Mouse (Mus musculus) hindbrain, embryonic 13.5 days (tissue): ENCODE results near the gene Eif3k. TPM values are rescaled to one million over a fixed set of nuclear protein-coding genes. Genes with fewer than 3 reads are reported as not detected.

Experiments used
- ATAC-seq: fragments of 200-750 bp; cut with Nextera tagmentation; 2 replicates; pipeline ENCODE4 v1.8.0; 2017; ENCODE audit warnings: moderate TSS enrichment; ENCODE audit not compliant: low FRiP score
- H3K27ac ChIP-seq: fragments of 300-500 bp; sonication (generic); 2 replicates; pipeline ENCODE4 v1.5.1; 2015; ENCODE audit warnings: inconsistent platforms, mild to moderate bottlenecking, moderate library complexity
- H3K27me3 ChIP-seq: fragments of 300-500 bp; sonication (generic); 2 replicates; pipeline ENCODE4 v1.6.1; 2015; ENCODE audit warnings: mild to moderate bottlenecking, inconsistent platforms
- H3K36me3 ChIP-seq: fragments of 300-500 bp; sonication (generic); 2 replicates; pipeline ENCODE4 v1.6.1; 2015; ENCODE audit warnings: mild to moderate bottlenecking, inconsistent platforms
- H3K4me1 ChIP-seq: fragments of 300-500 bp; sonication (generic); replicated peaks from 2 replicates; pipeline ENCODE4 v1.6.1; 2015; ENCODE audit warnings: inconsistent platforms
- H3K4me2 ChIP-seq: fragments of 300-500 bp; sonication (generic); 2 replicates; pipeline ENCODE4 v1.6.1; 2015; ENCODE audit warnings: inconsistent platforms, mild to moderate bottlenecking, moderate library complexity
- H3K4me3 ChIP-seq: fragments of 300-500 bp; sonication (generic); 2 replicates; pipeline ENCODE4 v1.5.1; 2015; ENCODE audit warnings: mild to moderate bottlenecking, inconsistent platforms
- H3K9ac ChIP-seq: fragments of 300-500 bp; sonication (generic); 2 replicates; pipeline ENCODE4 v1.6.1; 2015; ENCODE audit warnings: mild to moderate bottlenecking, inconsistent platforms
- H3K9me3 ChIP-seq: fragments of 300-500 bp; sonication (generic); 2 replicates; pipeline ENCODE4 v1.6.1; 2016; ENCODE audit warnings: inconsistent platforms
- WGBS: fragments of 180-500 bp; shearing (Covaris S2); methylation state at CpG from one replicate; pipeline ENCODE4 v1.1.7; 2015; 5-methylcytosine and 5-hydroxymethylcytosine counted together
- polyA plus RNA-seq: library from polyadenylated mRNA; unstranded; fragments of >200 nt; fragmentation: Nextera tagmentation; extraction: Ambion mirVana; gene quantifications from 2 replicates; pipeline ENCODE4 v1.2.1, GENCODE M21; 2015

Gene Eif3k
- polyA plus RNA-seq, 1 experiment from 2014 or later, result 315 TPM

- Histone ChIP-seq H3K4me3 (no peak overlapping the region), H3K9me3 (no peaks in the 10 kb centered on the region), H3K4me2 (no peak overlapping the region), H3K9ac (no peak overlapping the region), H3K36me3 (no peaks in the 10 kb centered on the region), H3K4me1 (peaks cover 59% of the 10 kb centered on the region), H3K27me3 (no peaks in the 10 kb centered on the region), H3K27ac (peak overlapping the region; percentile 30; the same call in 1 of the 2 replicates)
- no peak for ATAC-seq
- 85% methylated on average over 4 of the region's 4 CpGs for WGBS
Observed at GRCm38 (mm10) chr7:28941129-28941528, 40.5 kb downstream of the Eif3k start.

- no peak overlapping the region for H3K4me2 ChIP-seq
- no peak overlapping the region for H3K4me3 ChIP-seq
- peaks cover 51% of the 10 kb centered on the region for H3K4me1 ChIP-seq
- H3K36me3 ChIP-seq, result no peaks in the 10 kb centered on the region
- no peaks in the 10 kb centered on the region for H3K27me3 ChIP-seq
- no peak overlapping the region for H3K27ac ChIP-seq
- no peaks in the 10 kb centered on the region for H3K9me3 ChIP-seq
- 89% methylated on average over 7 of the region's 7 CpGs for WGBS
- ATAC-seq, result no peak
- H3K9ac ChIP-seq, result no peak overlapping the region
Observed at GRCm38 (mm10) chr7:28939418-28940183, 42.1 kb downstream of the Eif3k start.

- Histone ChIP-seq H3K27ac (peak overlapping the region; percentile 45), H3K9ac (no peak overlapping the region), H3K36me3 (no peaks in the 10 kb centered on the region), H3K4me1 (peaks cover 55% of the 10 kb centered on the region), H3K4me2 (no peak overlapping the region), H3K4me3 (no peak overlapping the region), H3K27me3 (no peaks in the 10 kb centered on the region), H3K9me3 (no peaks in the 10 kb centered on the region)
- 68% methylated on average over 4 of the region's 4 CpGs for WGBS
- no peak for ATAC-seq
Observed at GRCm38 (mm10) chr7:28938654-28939053, 43.0 kb downstream of the Eif3k start.

GRCm38 (mm10) chr7:28936787-28937186 lies 44.9 kb downstream of the Eif3k start:
- Histone ChIP-seq H3K27me3 (no peaks in the 10 kb centered on the region), H3K4me2 (no peak overlapping the region), H3K9me3 (no peaks in the 10 kb centered on the region), H3K27ac (peak overlapping the region; percentile 53; the same call in 1 of the 2 replicates), H3K36me3 (no peaks in the 10 kb centered on the region), H3K4me3 (no peak overlapping the region), H3K4me1 (peaks cover 57% of the 10 kb centered on the region), H3K9ac (no peak overlapping the region)
- WGBS, result 57% methylated on average over 4 of the region's 4 CpGs
- no peak for ATAC-seq

GRCm38 (mm10) chr7:28933825-28934224 lies 47.8 kb downstream of the Eif3k start:
- Histone ChIP-seq H3K4me1 (peaks cover 56% of the 10 kb centered on the region), H3K4me3 (no peak overlapping the region), H3K4me2 (no peak overlapping the region), H3K9ac (no peak overlapping the region), H3K9me3 (no peaks in the 10 kb centered on the region), H3K27me3 (no peaks in the 10 kb centered on the region), H3K36me3 (no peaks in the 10 kb centered on the region), H3K27ac (no peak overlapping the region; the same call in 1 of the 2 replicates)
- ATAC-seq, result no peak
- 90% methylated on average over 2 of the region's 2 CpGs for WGBS

GRCm38 (mm10) chr7:28932421-28933041 lies 49.1 kb downstream of the Eif3k start:
- Histone ChIP-seq H3K9ac (no peak overlapping the region), H3K4me1 (peaks cover 50% of the 10 kb centered on the region), H3K36me3 (no peaks in the 10 kb centered on the region), H3K27me3 (no peaks in the 10 kb centered on the region), H3K9me3 (no peaks in the 10 kb centered on the region), H3K4me2 (no peak overlapping the region), H3K4me3 (no peak overlapping the region), H3K27ac (no peak overlapping the region)
- ATAC-seq, result no peak
- 83% methylated on average over 6 of the region's 6 CpGs for WGBS

GRCm38 (mm10) chr7:28931695-28932039 lies 50.0 kb downstream of the Eif3k start:
- ATAC-seq, result no peak
- WGBS, result 90% methylated on average over 4 of the region's 4 CpGs
- H3K27me3 ChIP-seq, result no peaks in the 10 kb centered on the region
- no peak overlapping the region for H3K9ac ChIP-seq
- H3K4me2 ChIP-seq, result no peak overlapping the region
- H3K4me1 ChIP-seq, result peaks cover 41% of the 10 kb centered on the region
- H3K36me3 ChIP-seq, result no peaks in the 10 kb centered on the region
- H3K4me3 ChIP-seq, result no peak overlapping the region
- H3K27ac ChIP-seq, result no peak overlapping the region
- H3K9me3 ChIP-seq, result no peaks in the 10 kb centered on the region

- Histone ChIP-seq H3K4me2 (no peak overlapping the region), H3K4me3 (no peak overlapping the region), H3K9me3 (no peaks in the 10 kb centered on the region), H3K27ac (no peak overlapping the region; the same call in 1 of the 2 replicates), H3K4me1 (peaks cover 38% of the 10 kb centered on the region), H3K9ac (no peak overlapping the region), H3K36me3 (no peaks in the 10 kb centered on the region), H3K27me3 (no peaks in the 10 kb centered on the region)
- ATAC-seq, result no peak
- 96% methylated on average over 7 of the region's 7 CpGs for WGBS
Observed at GRCm38 (mm10) chr7:28931032-28931694, 50.5 kb downstream of the Eif3k start.

- no peak overlapping the region for H3K9ac ChIP-seq
- no peak for ATAC-seq
- H3K27ac ChIP-seq, result peak overlapping the region; percentile 4; the same call in 1 of the 2 replicates
- no peak overlapping the region for H3K4me3 ChIP-seq
- H3K36me3 ChIP-seq, result no peaks in the 10 kb centered on the region
- H3K4me1 ChIP-seq, result peaks cover 40% of the 10 kb centered on the region
- WGBS, result 60% methylated on average over 5 of the region's 5 CpGs
- H3K9me3 ChIP-seq, result no peaks in the 10 kb centered on the region
- H3K27me3 ChIP-seq, result no peaks in the 10 kb centered on the region
- H3K4me2 ChIP-seq, result no peak overlapping the region
Observed at GRCm38 (mm10) chr7:28930320-28931031, 51.2 kb downstream of the Eif3k start.

GRCm38 (mm10) chr7:28929381-28929780 lies 52.3 kb downstream of the Eif3k start:
- Histone ChIP-seq H3K4me3 (no peak overlapping the region), H3K4me2 (no peak overlapping the region), H3K9me3 (no peaks in the 10 kb centered on the region), H3K36me3 (no peaks in the 10 kb centered on the region), H3K9ac (no peak overlapping the region), H3K4me1 (peaks cover 51% of the 10 kb centered on the region), H3K27me3 (no peaks in the 10 kb centered on the region), H3K27ac (no peak overlapping the region)
- no peak for ATAC-seq
- 53% methylated on average over 3 of the region's 3 CpGs for WGBS

GRCm38 (mm10) chr7:28926172-28926571 lies 55.5 kb downstream of the Eif3k start:
- Histone ChIP-seq H3K4me3 (no peak overlapping the region), H3K9me3 (no peaks in the 10 kb centered on the region), H3K36me3 (0 out of 2 replicates have a peak, but pooled peaks cover 2% of the 10 kb centered on the region), H3K27ac (peak overlapping the region; percentile 58), H3K4me1 (peaks cover 71% of the 10 kb centered on the region), H3K9ac (no peak overlapping the region), H3K4me2 (no peak overlapping the region), H3K27me3 (no peaks in the 10 kb centered on the region)
- ATAC-seq, result no peak
- 67% methylated on average over 2 of the region's 2 CpGs for WGBS

- H3K4me2 ChIP-seq, result no peak overlapping the region
- 59% methylated on average over 9 of the region's 9 CpGs for WGBS
- peaks cover 68% of the 10 kb centered on the region for H3K4me1 ChIP-seq
- H3K36me3 ChIP-seq, result 0 out of 2 replicates have a peak, but pooled peaks cover 5% of the 10 kb centered on the region
- no peaks in the 10 kb centered on the region for H3K9me3 ChIP-seq
- no peak overlapping the region for H3K9ac ChIP-seq
- peak overlapping the region; percentile 30; the same call in 1 of the 2 replicates for H3K27ac ChIP-seq
- H3K4me3 ChIP-seq, result no peak overlapping the region
- ATAC-seq, result no peak
- no peaks in the 10 kb centered on the region for H3K27me3 ChIP-seq
Observed at GRCm38 (mm10) chr7:28925317-28925716, 56.3 kb downstream of the Eif3k start.
